Mouse (Mus musculus) kidney, adult 2 months (tissue): ENCODE measurements around the gene Top3a. TPM values are rescaled to one million over a fixed set of nuclear protein-coding genes. Genes with fewer than 3 reads are reported as not detected.

Experiments
- DNase-seq: peaks from one replicate; pipeline ENCODE4 v3.0.0; 2021
- H3K27ac ChIP-seq: fragments of 200-500 bp; 2 replicates; pipeline ENCODE4 v1.5.1; 2012; ENCODE audit warnings: low read depth, low read length, control low read depth, inconsistent platforms; ENCODE audit not compliant: insufficient read depth
- H3K27me3 ChIP-seq: fragments of 200-500 bp; replicated peaks from 2 replicates; pipeline ENCODE4 v1.6.1; 2012; ENCODE audit warnings: mild to moderate bottlenecking, moderate library complexity, low read length, inconsistent platforms; ENCODE audit not compliant: control insufficient read depth, insufficient read depth
- H3K36me3 ChIP-seq: fragments of 200-500 bp; 2 replicates; pipeline ENCODE4 v1.6.1; 2012; ENCODE audit warnings: mild to moderate bottlenecking, moderate library complexity, low read length, inconsistent platforms; ENCODE audit not compliant: control insufficient read depth, insufficient read depth
- H3K4me1 ChIP-seq: fragments of 200-500 bp; 2 replicates; pipeline ENCODE4 v1.6.1; 2011; ENCODE audit warnings: low read length; ENCODE audit not compliant: control insufficient read depth, insufficient read depth
- H3K4me3 ChIP-seq: fragments of 200-500 bp; 2 replicates; pipeline ENCODE4 v1.5.1; 2011; ENCODE audit warnings: mild to moderate bottlenecking, low read depth, low read length, control low read depth; ENCODE audit not compliant: insufficient read depth
- CTCF ChIP-seq: fragments of 200-500 bp; conservative IDR thresholded peaks from 2 replicates; pipeline ENCODE4 v1.5.1; 2011; ENCODE audit warnings: low read depth, mild to moderate bottlenecking, control low read depth, low read length, moderate library complexity, mixed read lengths; ENCODE audit not compliant: insufficient read depth, insufficient read length
- POLR2A ChIP-seq: fragments of 200-500 bp; IDR thresholded peaks from one replicate; pipeline ENCODE4 v1.6.1; 2011; ENCODE audit warnings: low read depth, low read length, control low read depth
- WGBS: fragments of 180-500 bp; shearing (Covaris S2); methylation state at CpG from one replicate; pipeline ENCODE4 v1.1.7; 2018; 5-methylcytosine and 5-hydroxymethylcytosine counted together
- polyA plus RNA-seq: library from polyadenylated mRNA; depleted of rRNA; stranded (reverse); fragments of >200 nt; gene quantifications from 2 replicates; pipeline ENCODE4 v1.2.3, GENCODE M21; 2012

Gene Top3a
- polyA plus RNA-seq, 1 experiment: 5.8 TPM

DNA sequence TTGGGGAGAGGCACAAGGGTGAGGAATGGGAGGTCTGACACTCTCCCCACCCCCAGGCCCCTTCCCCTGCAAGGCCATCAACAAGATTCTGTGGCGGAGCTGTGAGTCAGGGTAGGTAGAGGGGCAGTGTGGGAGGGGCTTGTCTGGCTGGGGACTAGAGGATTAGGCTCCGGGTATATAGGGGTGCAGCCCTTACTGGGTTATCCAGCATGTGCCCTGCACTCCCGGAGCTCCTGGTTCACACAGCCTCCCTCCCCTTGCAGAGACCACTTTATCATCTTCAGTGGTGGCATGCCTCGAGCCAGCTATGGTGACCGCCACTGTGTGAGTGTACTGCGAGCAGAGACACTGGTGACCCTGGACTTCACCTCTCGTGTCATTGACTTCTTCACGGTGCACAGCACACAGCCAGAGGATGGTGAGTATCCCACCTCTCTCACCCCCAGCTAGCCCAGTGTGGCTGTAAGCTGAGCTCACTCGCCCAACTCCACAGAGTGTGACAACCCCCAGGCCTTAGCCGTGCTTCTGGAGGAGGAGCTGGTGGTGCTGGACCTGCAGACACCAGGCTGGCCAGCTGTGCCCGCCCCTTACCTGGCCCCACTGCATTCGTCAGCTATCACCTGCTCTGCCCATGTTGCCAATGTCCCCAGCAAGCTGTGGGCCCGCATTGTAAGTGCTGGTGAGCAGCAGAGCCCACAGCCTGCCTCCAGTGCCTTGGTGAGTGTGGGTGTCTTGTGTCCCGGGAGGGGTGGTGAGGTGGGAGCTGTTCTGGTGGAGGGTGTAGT lies 70.3 kb downstream of the Top3a start:
- TF ChIP-seq CTCF (no peak), POLR2A (no peak)
- H3K36me3 ChIP-seq: no peaks in the 10 kb centered on the region

DNA sequence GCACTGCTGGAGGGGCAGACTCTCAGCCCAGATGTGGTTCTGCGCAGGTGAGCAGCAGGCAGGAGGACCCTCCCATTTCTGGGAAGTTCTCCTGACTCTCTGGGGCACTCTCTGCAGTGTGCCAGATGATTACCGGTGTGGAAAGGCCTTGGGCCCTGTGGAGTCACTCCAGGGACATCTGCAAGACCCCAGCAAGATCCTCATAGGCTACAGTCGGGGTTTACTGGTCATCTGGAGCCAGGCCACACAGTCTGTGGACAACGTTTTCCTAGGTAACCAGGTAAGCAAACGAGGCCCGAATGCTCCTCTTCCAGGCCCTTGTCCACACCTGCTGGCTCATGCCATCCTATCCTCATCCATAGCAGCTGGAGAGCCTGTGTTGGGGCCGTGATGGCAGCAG lies 71.1 kb downstream of the Top3a start:
- H3K4me3 ChIP-seq: no peak overlapping the region
- no peaks in the 10 kb centered on the region for H3K27me3 ChIP-seq
- H3K4me1 ChIP-seq: peaks cover 6% of the 10 kb centered on the region
- WGBS: 83% methylated on average over 7 of the region's 7 CpGs
- H3K27ac ChIP-seq: no peak overlapping the region
- TF ChIP-seq POLR2A (no peak), CTCF (no peak)
- no peaks in the 10 kb centered on the region for H3K36me3 ChIP-seq
- no peak for DNase-seq

More for the DNA sequence above, 70.3 kb downstream of the Top3a start:
- Histone ChIP-seq H3K4me3 (no peak overlapping the region), H3K27me3 (no peaks in the 10 kb centered on the region), H3K27ac (peak overlapping the region; percentile 33), H3K4me1 (peaks cover 6% of the 10 kb centered on the region)
- WGBS: 72% methylated on average over 14 of the region's 14 CpGs
- no peak for DNase-seq

DNA sequence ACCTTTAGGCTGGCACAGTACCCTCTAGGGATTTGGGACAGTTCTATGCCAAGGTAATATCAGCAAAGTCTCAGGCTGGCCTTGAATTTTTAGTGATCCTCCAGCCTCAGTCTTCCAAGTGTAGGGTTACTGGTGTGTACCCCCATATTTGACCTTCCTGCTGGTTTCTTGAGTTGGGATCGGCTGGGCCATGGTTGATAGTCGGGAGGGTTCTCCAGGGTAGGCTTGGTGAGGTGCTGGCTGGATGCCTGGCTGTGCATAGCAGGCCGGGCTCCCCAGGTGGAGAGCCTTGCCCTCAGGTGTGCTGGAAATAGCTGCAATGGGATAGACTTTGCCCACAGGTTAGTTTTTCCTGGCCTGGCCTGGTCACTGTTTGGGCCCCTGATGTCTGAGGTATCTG lies 71.9 kb downstream of the Top3a start:
- 79% methylated on average over 3 of the region's 3 CpGs for WGBS
- no peak for TF ChIP-seq POLR2A
- Histone ChIP-seq H3K4me1 (peaks cover 6% of the 10 kb centered on the region), H3K27me3 (no peaks in the 10 kb centered on the region), H3K4me3 (no peak overlapping the region), H3K36me3 (no peaks in the 10 kb centered on the region), H3K27ac (no peak overlapping the region)
- no peak for DNase-seq

DNA sequence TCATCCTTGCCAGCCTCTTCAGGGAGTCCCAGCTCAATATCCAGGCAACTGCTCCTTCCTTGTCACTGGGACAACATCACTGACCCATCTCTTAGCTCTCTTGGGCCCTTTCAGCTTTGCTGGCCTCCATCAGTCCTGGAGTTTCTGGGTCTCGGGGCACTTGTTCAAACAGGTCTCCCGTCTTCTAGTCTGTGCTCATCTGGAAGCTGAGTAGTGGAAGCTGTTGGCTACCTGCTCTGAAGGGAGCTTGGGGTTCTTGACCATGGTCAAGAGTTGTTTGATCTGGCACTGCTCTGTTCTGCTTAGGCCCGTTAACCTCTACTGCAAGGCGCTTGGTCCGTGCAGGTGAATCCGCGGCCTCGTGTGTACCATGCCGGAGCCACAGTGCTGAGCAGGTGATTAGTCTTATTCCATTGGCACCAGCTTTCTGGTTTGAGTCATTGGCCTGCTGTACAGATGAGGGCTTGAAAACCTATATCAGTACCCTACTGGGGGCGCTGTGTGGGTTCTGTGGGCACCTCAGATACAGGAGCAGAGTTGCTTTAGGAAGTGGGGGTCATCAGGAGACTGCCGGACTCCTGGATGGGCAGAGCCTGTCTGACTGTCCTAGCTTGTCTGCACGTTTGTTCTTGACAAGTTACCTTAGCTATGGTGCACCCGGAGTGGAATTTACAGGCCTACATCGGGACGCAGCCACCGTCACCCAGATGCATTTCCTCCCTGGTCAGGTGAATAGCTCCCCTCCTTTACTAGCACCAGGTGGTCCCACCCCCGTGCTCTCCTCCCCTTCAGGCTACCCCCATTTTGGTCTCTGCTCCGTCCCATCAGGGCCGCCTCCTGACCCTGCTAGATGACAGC lies 72.9 kb downstream of the Top3a start:
- TF ChIP-seq POLR2A (no peak), CTCF (no peak)

DNA sequence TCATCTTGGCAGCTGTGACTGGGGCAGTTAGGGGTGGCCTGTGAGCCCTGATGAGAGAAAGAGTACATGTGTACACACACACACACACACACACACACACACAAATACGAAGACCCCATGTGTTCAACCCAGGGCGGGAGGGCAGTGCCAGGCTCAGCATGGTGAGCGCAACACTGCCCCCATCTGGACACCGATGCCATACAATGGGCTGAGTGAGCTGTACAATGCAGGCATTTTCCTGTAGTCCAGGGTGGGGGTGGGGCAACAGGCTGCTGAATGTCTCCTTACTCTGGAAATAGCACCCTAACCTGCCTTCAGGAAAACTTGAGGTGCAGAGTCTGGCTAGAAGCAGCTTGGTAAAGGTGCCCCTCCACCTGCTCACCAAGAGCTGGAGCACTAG lies 74.0 kb downstream of the Top3a start:
- Histone ChIP-seq H3K27ac (no peak overlapping the region), H3K4me3 (no peak overlapping the region), H3K27me3 (no peaks in the 10 kb centered on the region), H3K36me3 (no peaks in the 10 kb centered on the region), H3K4me1 (peaks cover 4% of the 10 kb centered on the region)
- DNase-seq: peak; percentile 65
- TF ChIP-seq CTCF (peak; percentile 78), POLR2A (no peak)
- WGBS: 42% methylated on average over 4 of the region's 4 CpGs

More for the DNA sequence above, 72.9 kb downstream of the Top3a start:
- 94% methylated on average over 19 of the region's 19 CpGs for WGBS
- Histone ChIP-seq H3K4me1 (peaks cover 6% of the 10 kb centered on the region), H3K36me3 (no peaks in the 10 kb centered on the region), H3K27me3 (no peaks in the 10 kb centered on the region), H3K4me3 (no peak overlapping the region), H3K27ac (no peak overlapping the region)
- no peak for DNase-seq

DNA sequence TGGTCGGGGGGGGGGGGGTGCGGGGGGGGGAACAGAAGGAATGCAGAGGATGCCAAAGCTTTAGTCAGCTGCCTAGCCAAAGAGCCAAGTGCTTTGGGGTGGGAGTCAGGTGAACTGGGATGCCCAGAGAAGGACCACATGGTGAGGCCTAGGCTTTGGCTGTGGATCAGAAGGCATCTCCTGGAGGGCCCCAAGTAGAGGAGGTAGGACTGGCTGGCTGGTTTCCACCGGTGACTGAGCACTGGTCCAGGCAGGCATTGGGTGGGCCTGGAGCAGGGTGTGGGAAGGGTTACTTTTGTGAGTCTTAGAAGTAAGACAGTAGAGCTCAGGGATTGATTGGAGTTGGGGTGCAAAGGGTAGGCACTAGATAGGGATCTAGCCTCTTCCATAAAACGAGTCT lies 75.6 kb downstream of the Top3a start:
- no peak overlapping the region for H3K4me3 ChIP-seq
- WGBS: 73% methylated on average over 4 of the region's 4 CpGs
- no peak for TF ChIP-seq POLR2A
- no peaks in the 10 kb centered on the region; the same call in 1 of the 2 replicates for H3K4me1 ChIP-seq
- no peak for DNase-seq
- no peaks in the 10 kb centered on the region for H3K27me3 ChIP-seq
- no peaks in the 10 kb centered on the region for H3K36me3 ChIP-seq
- H3K27ac ChIP-seq: no peak overlapping the region
